In genomic region chr3:137775076-137775849, GRCm38 (mm10) we compare ENCODE assay signal across 10 mouse cellular contexts.
A peak's percentile ranks its signal among the peaks of the same experiment; 100 is the strongest.
DNase-seq lines count a peak whose midpoint lies in the region; ATAC-seq lines count a peak whose summit lies in the region.
"Had no signal": no experiment of that assay in that cellular context is flagged by ENCODE, and none has a peak within 500 bp of the region (broad histone marks: within the 10 kb centered on the region; RNA-seq: fewer than 3 reads in every experiment).

No protein-coding gene starts in this region.

- no peak for DNase-seq in forebrain, embryonic 10.5 days (ENCODE audit: extremely low spot score, low spot score)
- DNase-seq in midbrain, embryonic 11.5 days (ENCODE audit: low spot score, missing footprints), result no peak
- DNase-seq in midbrain, embryonic 10.5 days (ENCODE audit: low spot score), result no peak
- peak; percentile 72 for DNase-seq in splenic B cell, adult 2 months (ENCODE audit: low read depth, low spot score)
- DNase-seq in thymus, postnatal 4 days, result no peak
- DNase-seq in layer of hippocampus, adult 8-10 months (ENCODE audit: low spot score in 2 of 2), result no peak
- DNase-seq: heart, adult 18-20 months had no signal

- 63% methylated on average over 6 of the region's 6 CpGs for WGBS in forebrain, embryonic 15.5 days
- WGBS in forebrain, embryonic 10.5 days, result 90% methylated on average over 6 of the region's 6 CpGs
- WGBS in midbrain, embryonic 11.5 days, result 87% methylated on average over 6 of the region's 6 CpGs
- WGBS in midbrain, embryonic 10.5 days, result 84% methylated on average over 6 of the region's 6 CpGs
- WGBS in liver, embryonic 12.5 days (ENCODE audit: insufficient replicate concordance), result 23% methylated on average over 6 of the region's 6 CpGs

- H3K4me3 ChIP-seq in forebrain, embryonic 15.5 days, result no peak overlapping the region
- H3K4me3 ChIP-seq in forebrain, embryonic 10.5 days, result no peak overlapping the region
- H3K4me3 ChIP-seq in midbrain, embryonic 11.5 days (ENCODE audit: low read depth, low read length), result no peak overlapping the region
- H3K4me3 ChIP-seq in midbrain, embryonic 10.5 days, result no peak overlapping the region
- H3K4me3 ChIP-seq in liver, embryonic 12.5 days, result no peak overlapping the region
- H3K4me3 ChIP-seq: limb, embryonic 15.5 days had no signal

- peaks cover 13% of the 10 kb centered on the region for H3K4me1 ChIP-seq in forebrain, embryonic 15.5 days
- peaks cover 8% of the 10 kb centered on the region for H3K4me1 ChIP-seq in forebrain, embryonic 10.5 days
- H3K4me1 ChIP-seq in midbrain, embryonic 11.5 days (ENCODE audit: control insufficient read depth, insufficient read depth, low read length), result peaks cover 6% of the 10 kb centered on the region
- peaks cover 8% of the 10 kb centered on the region for H3K4me1 ChIP-seq in midbrain, embryonic 10.5 days
- peaks cover 12% of the 10 kb centered on the region for H3K4me1 ChIP-seq in liver, embryonic 12.5 days

- H3K9ac ChIP-seq in forebrain, embryonic 15.5 days (replicated peaks), result no peak overlapping the region
- no peak overlapping the region for H3K9ac ChIP-seq in midbrain, embryonic 11.5 days (ENCODE audit: low read length)
- H3K9ac ChIP-seq in liver, embryonic 12.5 days, result no peak overlapping the region
- H3K9ac ChIP-seq: limb, embryonic 15.5 days had no signal

- ATAC-seq in forebrain, embryonic 15.5 days (replicated peaks), result peak; percentile 70
- peak; percentile 27 for ATAC-seq in midbrain, embryonic 11.5 days (ENCODE audit: low FRiP score)
- ATAC-seq in liver, embryonic 12.5 days, result peak; percentile 78

- H3K27ac ChIP-seq in forebrain, embryonic 15.5 days (replicated peaks), result peak overlapping the region; percentile 66
- H3K27ac ChIP-seq in forebrain, embryonic 10.5 days, result no peak overlapping the region
- no peak overlapping the region for H3K27ac ChIP-seq in midbrain, embryonic 11.5 days (ENCODE audit: low read depth, low read length)
- H3K27ac ChIP-seq in midbrain, embryonic 10.5 days (replicated peaks), result no peak overlapping the region
- no peak overlapping the region for H3K27ac ChIP-seq in liver, embryonic 12.5 days
- H3K27ac ChIP-seq: limb, embryonic 15.5 days had no signal

- H3K4me2 ChIP-seq in forebrain, embryonic 15.5 days (replicated peaks), result no peak overlapping the region
- no peak overlapping the region for H3K4me2 ChIP-seq in midbrain, embryonic 11.5 days
- H3K4me2 ChIP-seq in liver, embryonic 12.5 days, result no peak overlapping the region
- H3K4me2 ChIP-seq: limb, embryonic 15.5 days had no signal

- no peaks in the 10 kb centered on the region for H3K36me3 ChIP-seq in forebrain, embryonic 15.5 days
- no peaks in the 10 kb centered on the region for H3K36me3 ChIP-seq in forebrain, embryonic 10.5 days (replicated peaks)
- H3K36me3 ChIP-seq in midbrain, embryonic 11.5 days (ENCODE audit: control insufficient read depth, insufficient read depth, low read length), result no peaks in the 10 kb centered on the region
- H3K36me3 ChIP-seq in midbrain, embryonic 10.5 days, result no peaks in the 10 kb centered on the region
- H3K36me3 ChIP-seq in liver, embryonic 12.5 days, result no peaks in the 10 kb centered on the region
- no peaks in the 10 kb centered on the region for H3K36me3 ChIP-seq in splenic B cell, adult 2 months (ENCODE audit: control insufficient read depth, insufficient read depth, low read length, poor library complexity, severe bottlenecking)
- H3K36me3 ChIP-seq: limb, embryonic 15.5 days had no signal

- H3K9me3 ChIP-seq in forebrain, embryonic 15.5 days, result no peaks in the 10 kb centered on the region
- no peaks in the 10 kb centered on the region for H3K9me3 ChIP-seq in forebrain, embryonic 10.5 days
- H3K9me3 ChIP-seq in midbrain, embryonic 11.5 days (ENCODE audit: control insufficient read depth, low read length), result no peaks in the 10 kb centered on the region
- H3K9me3 ChIP-seq in midbrain, embryonic 10.5 days (replicated peaks), result peaks cover 8% of the 10 kb centered on the region; the same call in 1 of the 2 replicates
- H3K9me3 ChIP-seq in liver, embryonic 12.5 days (replicated peaks), result no peaks in the 10 kb centered on the region
- H3K9me3 ChIP-seq: limb, embryonic 15.5 days had no signal

- no peaks in the 10 kb centered on the region for H3K27me3 ChIP-seq in forebrain, embryonic 15.5 days
- H3K27me3 ChIP-seq in forebrain, embryonic 10.5 days (ENCODE audit: poor library complexity, severe bottlenecking), result peaks cover 20% of the 10 kb centered on the region
- H3K27me3 ChIP-seq in midbrain, embryonic 11.5 days (ENCODE audit: control insufficient read depth, insufficient read depth, low read length), result no peaks in the 10 kb centered on the region
- H3K27me3 ChIP-seq in midbrain, embryonic 10.5 days (ENCODE audit: low read depth, poor library complexity, severe bottlenecking), result peaks cover 20% of the 10 kb centered on the region
- H3K27me3 ChIP-seq in liver, embryonic 12.5 days (replicated peaks), result peaks cover 38% of the 10 kb centered on the region
- H3K27me3 ChIP-seq in splenic B cell, adult 2 months (ENCODE audit: control insufficient read depth, insufficient read depth, low read length, poor library complexity, severe bottlenecking), result no peaks in the 10 kb centered on the region

Comparison
In these comparisons a context has a peak if more than half of its experiments do, and no peak if none do; other contexts are left out.
1. ATAC-seq: peak in every context shown above with its lines; median percentile 78 in liver, embryonic 12.5 days; 70 in forebrain, embryonic 15.5 days; 27 in midbrain, embryonic 11.5 days.